ENCODE assay signal across 8 mouse cellular contexts in the genomic region with DNA sequence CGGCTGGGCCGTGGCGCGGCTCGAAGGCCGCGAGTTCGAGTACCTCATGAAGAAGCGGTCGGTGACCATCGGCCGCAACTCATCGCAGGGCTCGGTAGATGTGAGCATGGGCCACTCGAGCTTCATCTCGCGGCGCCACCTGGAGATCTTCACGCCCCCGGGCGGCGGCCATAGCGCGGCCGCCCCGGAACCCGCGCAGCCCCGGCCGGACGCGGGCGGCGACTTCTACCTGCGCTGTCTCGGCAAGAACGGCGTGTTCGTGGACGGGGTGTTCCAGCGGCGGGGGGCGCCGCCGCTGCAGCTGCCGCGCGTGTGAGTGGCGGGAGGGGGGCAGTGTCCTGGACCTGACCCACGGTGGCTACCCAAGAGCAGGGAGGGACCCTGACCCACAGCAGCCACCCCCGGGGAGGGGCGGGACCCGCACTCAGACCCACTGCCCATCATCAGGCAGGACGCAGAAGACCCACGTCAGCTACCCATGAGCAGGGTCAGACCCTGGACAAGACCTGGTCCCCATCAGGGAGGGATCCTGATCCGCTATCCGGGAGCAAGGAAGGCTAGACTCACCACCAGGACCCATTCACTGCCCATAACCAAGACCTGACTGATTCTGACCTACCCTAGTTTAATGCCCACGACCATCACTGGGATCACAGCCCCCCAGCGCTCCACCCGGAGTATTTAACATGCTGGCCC. TPM values are rescaled to one million over a fixed set of nuclear protein-coding genes. Genes with fewer than 3 reads are reported as not detected.
DNase-seq lines count a peak whose midpoint lies in the region; ATAC-seq lines count a peak whose summit lies in the region.

No protein-coding gene starts in this region.

- H3K4me3 ChIP-seq in embryonic facial prominence, embryonic 13.5 days: peak overlapping the region; percentile 100
- H3K4me3 ChIP-seq in heart, embryonic 13.5 days: peak overlapping the region; percentile 99

- peaks cover 25% of the 10 kb centered on the region for H3K4me1 ChIP-seq in embryonic facial prominence, embryonic 13.5 days
- H3K4me1 ChIP-seq in heart, embryonic 13.5 days: peaks cover 26% of the 10 kb centered on the region

- no peaks in the 10 kb centered on the region for H3K27me3 ChIP-seq in embryonic facial prominence, embryonic 13.5 days
- no peaks in the 10 kb centered on the region for H3K27me3 ChIP-seq in heart, embryonic 13.5 days (replicated peaks)

- H3K36me3 ChIP-seq in embryonic facial prominence, embryonic 13.5 days: peaks cover 46% of the 10 kb centered on the region
- H3K36me3 ChIP-seq in heart, embryonic 13.5 days: peaks cover 46% of the 10 kb centered on the region

- peak; percentile 10; the same call in 1 of the 2 replicates for ATAC-seq in embryonic facial prominence, embryonic 13.5 days (ENCODE audit: insufficient number of reproducible peaks, insufficient read depth, low FRiP score, low TSS enrichment, low read depth)
- ATAC-seq in heart, embryonic 13.5 days (ENCODE audit: extremely low read depth, insufficient number of reproducible peaks, low FRiP score, low TSS enrichment): peak; percentile 33

- peak overlapping the region; percentile 68 for H3K27ac ChIP-seq in embryonic facial prominence, embryonic 13.5 days
- H3K27ac ChIP-seq in heart, embryonic 13.5 days (replicated peaks): peak overlapping the region; percentile 80

- under 1% methylated on average over 58 of the region's 60 CpGs for WGBS in embryonic facial prominence, embryonic 13.5 days
- 1% methylated on average over 46 of the region's 60 CpGs for WGBS in heart, embryonic 13.5 days

- peak; percentile 46 for DNase-seq in A20 (ENCODE audit: low read depth, low spot score)
- DNase-seq in adrenal gland, postnatal 10 days: peak; percentile 40
- DNase-seq in kidney, postnatal 4 days: peak; percentile 40 to 61
- peak; percentile 41 for DNase-seq in lung, postnatal 10 days
- DNase-seq in ovary, postnatal 14 days (ENCODE audit: low spot score): peak; percentile 27
- DNase-seq in thymus, postnatal 25 days: peak; percentile 44

- H3K9me3 ChIP-seq in embryonic facial prominence, embryonic 13.5 days: no peaks in the 10 kb centered on the region
- H3K9me3 ChIP-seq in heart, embryonic 13.5 days: no peaks in the 10 kb centered on the region

- H3K9ac ChIP-seq in embryonic facial prominence, embryonic 13.5 days: peak overlapping the region; percentile 99
- H3K9ac ChIP-seq in heart, embryonic 13.5 days: peak overlapping the region; percentile 99

- peak overlapping the region; percentile 96 for H3K4me2 ChIP-seq in embryonic facial prominence, embryonic 13.5 days
- H3K4me2 ChIP-seq in heart, embryonic 13.5 days: peak overlapping the region; percentile 97

RNA-seq across cellular contexts. Expression of a gene that starts 0.6 kb away (rescaled TPM):
- total RNA-seq in adrenal gland, postnatal 10 days (2021): 10 to 100 TPM; 32.7 to 33.3 TPM
- polyA plus RNA-seq in embryonic facial prominence, embryonic 13.5 days (2015; fragmentation: Nextera tagmentation; extraction: Ambion mirVana): 9.9 and 10.6 TPM in 2 replicates
- polyA plus RNA-seq in heart, embryonic 13.5 days (2015; fragmentation: Nextera tagmentation; extraction: Ambion mirVana): 5.0 and 5.1 TPM in 2 replicates

RNA-seq across cellular contexts. Expression of a gene that starts 23.3 kb away (rescaled TPM):
- 10 to 100 TPM; 29.3 to 43.0 TPM for total RNA-seq in adrenal gland, postnatal 10 days (2021)
- polyA plus RNA-seq in embryonic facial prominence, embryonic 13.5 days (2015; fragmentation: Nextera tagmentation; extraction: Ambion mirVana): 61.4 and 67.7 TPM in 2 replicates
- polyA plus RNA-seq in heart, embryonic 13.5 days (2015; fragmentation: Nextera tagmentation; extraction: Ambion mirVana): 46.1 and 52.9 TPM in 2 replicates

RNA-seq across cellular contexts. Expression of a gene that starts 31.2 kb away (rescaled TPM):
- 10 to 100 TPM; 17.3 to 18.7 TPM for total RNA-seq in adrenal gland, postnatal 10 days (2021)
- polyA plus RNA-seq in embryonic facial prominence, embryonic 13.5 days (2015; fragmentation: Nextera tagmentation; extraction: Ambion mirVana): 44.6 and 45.1 TPM in 2 replicates
- 21.5 and 21.6 TPM in 2 replicates for polyA plus RNA-seq in heart, embryonic 13.5 days (2015; fragmentation: Nextera tagmentation; extraction: Ambion mirVana)

RNA-seq across cellular contexts. Expression of a gene that starts 55.8 kb away (rescaled TPM):
- 10 to 100 TPM; 24.5 to 24.9 TPM for total RNA-seq in adrenal gland, postnatal 10 days (2021)
- polyA plus RNA-seq in embryonic facial prominence, embryonic 13.5 days (2015; fragmentation: Nextera tagmentation; extraction: Ambion mirVana): 18.5 and 22.2 TPM in 2 replicates
- 28.4 and 34.6 TPM in 2 replicates for polyA plus RNA-seq in heart, embryonic 13.5 days (2015; fragmentation: Nextera tagmentation; extraction: Ambion mirVana)

RNA-seq across cellular contexts. Expression of a gene that starts 56.1 kb away (rescaled TPM):
- total RNA-seq in adrenal gland, postnatal 10 days (2021): 10 to 100 TPM; 12.6 to 16.4 TPM
- polyA plus RNA-seq in embryonic facial prominence, embryonic 13.5 days (2015; fragmentation: Nextera tagmentation; extraction: Ambion mirVana): 8.8 and 9.3 TPM in 2 replicates
- 7.6 and 8.4 TPM in 2 replicates for polyA plus RNA-seq in heart, embryonic 13.5 days (2015; fragmentation: Nextera tagmentation; extraction: Ambion mirVana)

Comparison
In these comparisons a context has a peak if more than half of its experiments do, and no peak if none do; other contexts are left out.
1. Peak in every context shown above with its lines: DNase-seq, ATAC-seq, H3K4me3 ChIP-seq and H3K27ac ChIP-seq.